Mouse (Mus musculus) adrenal gland, adult (tissue): ENCODE results near the gene Avp.

Experiments used
- DNase-seq, 2 experiments: peaks; one replicate each; pipeline ENCODE4 v3.0.0; 2022 to 2023; ENCODE audit warnings: low spot score in 1 of 2; ENCODE audit not compliant: inconsistent age in 2 of 2

Gene Avp

GRCm38 (mm10) chr2:130574960-130575359, 7.4 kb downstream of the Avp start:
- DNase-seq, result no peak

- DNase-seq, result no peak
These were observed 12.4 kb downstream of the Avp start for GRCm38 (mm10) chr2:130569926-130570325.

GRCm38 (mm10) chr2:130568921-130569320, 13.4 kb downstream of the Avp start:
- no peak for DNase-seq

GRCm38 (mm10) chr2:130564983-130565382, 17.4 kb downstream of the Avp start:
- no peak for DNase-seq

GRCm38 (mm10) chr2:130564063-130564462, 18.3 kb downstream of the Avp start:
- no peak for DNase-seq

- peak; percentile 95 to 97 for DNase-seq
These were observed 18.9 kb downstream of the Avp start, which contains the start of gene Mrps26 for GRCm38 (mm10) chr2:130563212-130564055. Gene Mrps26, plus strand, starts transcription at chr2:130563742.

GRCm38 (mm10) chr2:130558015-130558414, 24.3 kb downstream of the Avp start:
- no peak for DNase-seq

GRCm38 (mm10) chr2:130557462-130557861, 24.9 kb downstream of the Avp start:
- DNase-seq, result no peak

GRCm38 (mm10) chr2:130556292-130556691, 26.1 kb downstream of the Avp start:
- no peak for DNase-seq

GRCm38 (mm10) chr2:130554841-130555240, 27.5 kb downstream of the Avp start:
- DNase-seq, result no peak

GRCm38 (mm10) chr2:130546957-130547356, 35.4 kb downstream of the Avp start:
- no peak for DNase-seq

GRCm38 (mm10) chr2:130540266-130540665, 42.1 kb downstream of the Avp start:
- DNase-seq, result no peak

- DNase-seq, result no peak
These were observed 43.3 kb downstream of the Avp start for GRCm38 (mm10) chr2:130538876-130539546.

- DNase-seq, result no peak
These were observed 45.5 kb downstream of the Avp start for GRCm38 (mm10) chr2:130536890-130537289.

- DNase-seq, result no peak
These were observed 47.3 kb downstream of the Avp start for GRCm38 (mm10) chr2:130535017-130535416.

- no peak for DNase-seq
These were observed 50.2 kb downstream of the Avp start for GRCm38 (mm10) chr2:130532201-130532600.
